Mouse (Mus musculus) CH12.LX (cell line): Measurements from ENCODE around the gene Oit1.

Experiments
- CHD2 ChIP-seq: IDR thresholded peaks from 2 replicates; pipeline ENCODE4 v1.6.1; 2011; ENCODE audit warnings: low read length, improper control_type of control experiment
- CTCF ChIP-seq, 2 experiments: IDR thresholded peaks in 1 of 2; conservative IDR thresholded peaks in 1 of 2; 2 replicates each; pipeline ENCODE4 v1.5.1; 2011 to 2012; ENCODE audit warnings: low read depth in 2 of 2, low read length in 2 of 2, improper control_type of control experiment in 1 of 2, inconsistent platforms in 1 of 2, mild to moderate bottlenecking in 1 of 2, moderate library complexity in 1 of 2
- EP300 ChIP-seq: IDR thresholded peaks from 2 replicates; pipeline ENCODE4 v1.6.1; 2011; ENCODE audit warnings: low read length, improper control_type of control experiment
- KAT2A ChIP-seq: IDR thresholded peaks from 2 replicates; pipeline ENCODE4 v1.6.1; 2012; ENCODE audit warnings: low read length, improper control_type of control experiment, inconsistent platforms; ENCODE audit not compliant: insufficient replicate concordance
- NELFE ChIP-seq: IDR thresholded peaks from 2 replicates; pipeline ENCODE4 v1.6.1; 2011; ENCODE audit warnings: low read depth, low read length, improper control_type of control experiment
- POLR2A ChIP-seq: IDR thresholded peaks from 2 replicates; pipeline ENCODE4 v1.6.1; 2011; ENCODE audit warnings: low read depth, mild to moderate bottlenecking, improper control_type of control experiment, low read length
- POLR2AphosphoS2 ChIP-seq: IDR thresholded peaks from 2 replicates; pipeline ENCODE4 v1.6.1; 2011; ENCODE audit warnings: low read depth, low read length, improper control_type of control experiment
- USF1 ChIP-seq: IDR thresholded peaks from 2 replicates; pipeline ENCODE4 v1.6.1; 2014; ENCODE audit warnings: low read depth, mild to moderate bottlenecking, inconsistent platforms, low read length, improper control_type of control experiment
- ZC3H11A ChIP-seq: IDR thresholded peaks from 2 replicates; pipeline ENCODE4 v1.6.1; 2012; ENCODE audit warnings: low read depth, mild to moderate bottlenecking, inconsistent platforms, low read length, improper control_type of control experiment
- ZKSCAN1 ChIP-seq: IDR thresholded peaks from 2 replicates; pipeline ENCODE4 v1.6.1; 2012; ENCODE audit warnings: low read depth, inconsistent platforms, low read length, improper control_type of control experiment, borderline replicate concordance

GRCm38 (mm10) chr14:8300281-8300680 is 78.3 kb downstream of the Oit1 start:
- TF ChIP-seq CTCF (conservative IDR thresholded peaks at IDR 0.05 in 1 of 2, IDR thresholded peaks at IDR 0.05 in 1 of 2; ENCODE audit: low read depth in 2 of 2, low read length in 2 of 2) = peak; percentile 71 to 77
- TF ChIP-seq KAT2A = no peak
- TF ChIP-seq EP300 = no peak
- no peak for TF ChIP-seq NELFE
- no peak for TF ChIP-seq ZKSCAN1
- TF ChIP-seq USF1 = no peak
- no peak for TF ChIP-seq ZC3H11A
- no peak for TF ChIP-seq POLR2A
- TF ChIP-seq POLR2AphosphoS2 = no peak
- no peak for TF ChIP-seq CHD2
